Mouse (Mus musculus) ES-Bruce4 (cell line): ENCODE results near the gene Tnfsf9.

Source experiments
- CTCF ChIP-seq: IDR thresholded peaks from one replicate; pipeline ENCODE4 v1.8.1; 2011; ENCODE audit warnings: low read depth, low read length
- EP300 ChIP-seq: IDR thresholded peaks from 2 replicates; pipeline ENCODE4 v1.6.1; 2011; ENCODE audit warnings: low read depth, low read length; ENCODE audit not compliant: insufficient read depth

DNA sequence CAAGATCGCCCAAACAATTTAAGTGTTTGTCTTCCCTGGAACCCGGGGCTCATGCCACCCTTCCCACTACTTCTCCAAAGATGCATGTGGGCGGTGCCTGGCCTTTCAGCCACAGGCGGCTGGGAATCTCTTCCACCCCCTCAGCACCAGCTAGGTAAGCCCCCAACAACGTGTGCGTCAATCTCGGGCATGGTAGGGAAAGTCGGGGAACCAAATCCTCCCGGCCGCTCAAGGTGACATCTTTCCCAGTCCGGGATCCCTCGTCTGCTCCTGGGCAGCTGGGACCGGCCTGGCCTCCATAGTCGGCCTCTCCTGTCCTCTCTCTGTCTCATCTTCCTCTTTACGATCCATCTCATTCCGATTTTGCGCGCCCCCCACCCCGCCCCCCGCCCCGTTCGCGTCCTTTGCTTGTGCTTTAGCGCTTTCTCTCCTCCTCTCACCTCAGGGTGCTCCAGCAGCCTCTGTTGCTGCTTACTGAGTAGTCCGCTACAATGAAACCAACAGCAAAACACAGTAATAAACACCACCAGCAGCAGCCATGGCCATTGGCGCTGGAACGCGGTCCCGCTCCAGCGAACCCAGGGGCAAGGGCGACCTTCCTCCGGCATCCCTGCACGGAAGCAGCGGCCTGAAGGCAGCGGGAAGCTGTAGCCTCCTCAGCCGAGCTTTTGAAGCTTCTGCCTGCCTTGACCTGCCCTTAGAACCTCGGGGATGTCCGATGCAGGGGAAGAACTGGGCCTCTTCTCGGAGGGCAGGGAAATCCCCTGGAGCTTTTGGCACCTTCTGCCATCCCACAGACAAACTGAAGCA lies 44.1 kb downstream of the Tnfsf9 start, which contains the start of gene Cd70:
- TF ChIP-seq EP300 (no peak), CTCF (no peak)
